Mouse (Mus musculus): ENCODE data around the gene Rin3. TPM values are rescaled to one million over a fixed set of nuclear protein-coding genes. Genes with fewer than 3 reads are reported as not detected.

Gene Rin3
- total RNA-seq (2021) = 10 to 100 TPM; 14.0 to 17.5 TPM

DNA sequence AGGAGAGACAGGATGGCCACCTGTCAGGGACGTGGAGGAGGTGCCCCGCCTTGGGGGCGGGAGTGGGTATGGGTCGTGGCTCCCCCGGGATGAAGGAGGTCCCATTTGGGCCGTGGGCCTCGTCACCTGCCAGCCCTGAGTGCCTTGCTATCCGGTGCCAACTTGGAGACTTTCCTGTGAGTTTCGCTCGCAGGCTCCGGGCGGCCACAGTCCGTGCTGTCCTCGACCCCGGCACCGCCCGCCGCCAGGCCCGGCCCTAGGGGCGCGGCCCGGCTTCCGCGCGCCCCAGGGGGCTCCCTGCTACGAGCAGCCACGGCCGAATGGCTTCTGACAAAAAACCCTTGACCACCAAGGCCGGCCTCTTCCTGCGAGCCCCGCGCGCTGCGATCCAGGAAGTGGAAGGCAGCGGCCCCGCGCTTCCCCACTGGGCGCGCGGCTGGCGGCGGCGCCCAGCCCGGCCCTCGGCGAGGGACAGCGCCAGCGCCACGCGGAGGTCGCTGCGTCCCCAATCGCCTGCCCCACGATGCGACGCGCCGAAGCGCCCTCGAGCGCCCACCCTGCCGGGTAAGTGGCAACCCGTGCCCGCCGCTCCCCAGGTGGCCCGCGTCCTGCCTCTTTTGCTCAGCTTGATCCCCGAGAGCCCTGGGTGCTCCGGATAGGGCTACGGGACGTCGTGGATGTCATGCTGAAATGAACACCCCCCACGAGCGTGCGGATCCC is at the start of gene Rin3:
Gene Rin3, plus strand, starts transcription at position 286 of the 720 bp plus-strand sequence.
- peak; percentile 63 for DNase-seq (ENCODE audit: low spot score)
- intact Hi-C loops (cut with DNase I) = no loop called here

DNA sequence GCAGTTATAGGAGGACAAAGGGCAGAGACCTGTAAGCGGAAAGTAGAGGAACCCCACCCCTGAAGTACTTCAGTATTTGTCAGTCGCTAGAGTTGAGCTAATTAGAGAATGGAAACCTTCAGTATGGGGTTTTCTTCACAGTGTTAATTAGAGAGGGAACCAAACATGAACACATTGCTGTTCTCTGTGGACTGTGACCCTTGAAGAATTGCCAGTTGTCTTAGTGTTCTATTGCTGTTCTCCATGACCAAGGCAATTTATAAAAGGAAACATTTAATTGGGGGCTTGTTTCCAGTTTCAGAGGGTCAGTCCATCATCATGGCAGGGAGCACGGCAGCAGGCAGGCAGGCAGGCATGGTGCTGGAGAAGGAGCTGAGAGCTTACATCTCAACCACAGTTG is 47.3 kb upstream of the Rin3 start:
- no peak for DNase-seq (ENCODE audit: low spot score)
- intact Hi-C loops (cut with DNase I) = no loop called here

DNA sequence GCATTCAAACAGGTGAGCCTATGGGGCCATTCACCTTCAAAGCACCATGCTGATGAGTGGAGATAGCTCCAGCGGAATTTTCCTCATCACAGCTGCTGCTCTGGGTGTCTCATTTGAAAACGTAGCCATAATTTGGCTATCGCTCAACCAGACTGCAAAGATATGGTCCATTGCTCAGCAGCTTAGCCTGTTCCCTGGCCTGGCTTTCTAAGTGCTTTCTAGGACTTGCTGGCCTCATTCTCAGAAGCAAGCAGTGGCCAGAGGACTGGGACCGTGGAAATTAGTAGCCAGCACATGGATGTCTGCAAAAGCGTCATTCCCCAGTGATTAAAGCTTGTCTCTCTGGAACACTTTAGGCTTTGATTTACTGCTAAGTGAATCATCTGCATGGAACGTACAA is 46.5 kb upstream of the Rin3 start:
- intact Hi-C loops (cut with DNase I) = no loop called here

DNA sequence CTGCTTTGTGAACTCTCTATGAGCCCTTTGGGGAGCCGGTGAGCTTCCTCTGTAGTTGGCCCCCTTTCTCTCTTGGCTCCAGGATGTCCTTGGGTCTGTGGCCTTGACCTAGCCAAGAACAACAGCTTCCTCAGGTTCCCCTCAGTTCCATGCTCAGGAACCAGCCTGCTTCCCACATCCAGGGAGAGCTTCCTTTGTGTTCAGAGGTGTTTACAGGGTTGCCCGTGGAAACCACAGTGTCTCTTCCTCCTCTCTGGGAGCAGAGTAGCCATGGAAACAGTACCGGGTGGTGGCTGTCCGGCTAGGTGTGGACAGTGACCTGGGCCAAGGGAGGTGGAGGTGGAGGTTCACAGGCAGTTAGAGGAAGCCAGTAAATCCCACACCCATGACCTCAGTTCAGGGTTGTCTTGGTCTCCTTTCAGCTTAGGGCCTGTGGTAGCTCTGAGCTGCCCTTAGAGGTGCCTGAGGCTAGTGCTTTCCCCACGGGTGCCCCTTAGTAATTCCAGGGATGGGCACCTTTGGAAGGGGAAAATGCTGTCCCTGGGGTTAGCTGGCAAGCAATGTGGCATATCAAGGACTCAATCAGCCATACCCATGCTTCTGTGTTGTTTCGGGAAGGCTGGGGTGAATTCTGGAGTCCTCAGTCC is 40.6 kb upstream of the Rin3 start:
- DNase-seq (ENCODE audit: low spot score) = peak; percentile 58
- intact Hi-C loops (cut with DNase I) = no loop called here

More for the DNA sequence above, 46.5 kb upstream of the Rin3 start:
- no peak for DNase-seq (ENCODE audit: low spot score)

DNA sequence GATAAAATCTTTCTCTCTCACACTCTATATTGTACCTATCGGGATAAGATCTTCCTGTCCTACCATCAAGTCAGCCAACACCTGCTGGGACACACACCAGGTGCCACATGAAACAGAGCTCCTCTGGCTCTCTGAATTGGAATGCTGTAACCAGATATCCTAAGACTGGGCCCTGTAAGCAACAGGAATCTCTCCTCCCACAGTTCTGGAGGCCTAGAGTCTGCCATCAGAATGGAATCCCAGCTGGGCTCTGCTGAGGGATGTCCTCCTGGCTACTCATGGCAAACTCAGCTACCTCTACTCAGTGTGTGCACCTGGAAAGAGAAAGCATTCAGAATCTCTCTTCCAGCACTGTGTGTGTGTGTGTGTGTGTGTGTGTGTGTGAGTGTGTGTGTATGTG is 38.9 kb upstream of the Rin3 start:
- no peak for DNase-seq (ENCODE audit: low spot score)
- intact Hi-C loops (cut with DNase I) = no loop called here

DNA sequence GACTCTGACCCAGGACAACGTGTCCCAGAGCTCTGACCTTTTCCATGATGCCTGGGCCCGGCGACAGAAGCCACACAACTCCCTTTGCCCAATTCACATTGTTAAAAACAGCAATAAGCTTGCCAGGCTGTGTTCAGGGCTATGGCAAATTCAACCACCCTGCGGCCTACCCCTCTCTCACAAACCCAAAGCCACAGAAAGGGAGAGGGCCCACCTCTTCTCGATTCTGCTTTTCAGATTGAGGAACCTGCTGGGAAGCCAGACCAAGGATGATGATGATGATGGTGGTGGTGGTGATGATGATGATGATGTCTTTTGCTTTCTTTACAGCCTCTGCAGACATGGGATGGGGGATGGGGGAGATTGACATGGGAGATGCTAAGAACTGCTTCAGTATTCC is 36.6 kb upstream of the Rin3 start:
- intact Hi-C loops (cut with DNase I) = no loop called here
- no peak for DNase-seq (ENCODE audit: low spot score)

DNA sequence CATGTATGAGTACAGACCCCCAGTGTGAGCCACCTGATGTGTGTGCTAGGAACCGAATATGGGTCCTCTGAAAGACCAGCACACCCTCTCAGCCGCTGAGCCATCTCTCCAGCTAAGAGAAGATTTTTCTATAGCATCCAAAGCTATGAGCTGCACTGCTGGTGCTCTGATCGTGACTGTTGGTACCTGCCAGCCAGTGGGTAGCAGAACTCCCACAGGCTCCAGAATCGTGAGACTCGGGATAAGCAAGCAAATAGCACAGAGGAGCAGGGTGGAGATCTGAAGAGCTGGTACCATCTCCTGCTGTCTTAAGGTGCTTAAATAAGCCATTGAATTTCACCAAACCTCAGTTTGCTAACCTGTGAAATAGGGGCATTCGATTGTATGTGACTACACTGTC is 34.7 kb upstream of the Rin3 start:
- intact Hi-C loops (cut with DNase I) = no loop called here
- DNase-seq (ENCODE audit: low spot score) = no peak

DNA sequence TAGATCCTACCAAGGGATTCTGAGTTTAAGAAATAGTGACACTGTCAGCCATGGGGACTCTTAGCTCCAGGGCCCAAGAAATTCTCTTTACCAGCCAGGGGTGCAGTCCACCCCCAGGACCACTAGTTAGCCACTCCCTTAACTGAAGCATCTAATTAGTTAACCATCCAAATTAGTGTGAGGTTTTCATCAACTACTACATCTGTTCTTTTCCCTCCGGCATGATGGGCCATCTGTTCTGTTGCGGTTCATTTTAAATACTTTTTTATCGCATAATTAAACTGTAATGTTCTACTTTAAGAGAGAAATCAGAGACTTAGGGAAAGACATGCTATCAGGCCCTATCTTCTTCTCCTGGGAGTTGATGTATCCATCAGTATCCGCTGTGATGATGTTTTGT is 32.5 kb upstream of the Rin3 start:
- intact Hi-C loops (cut with DNase I) = loop anchor here (5.0 kb wide), 2 partner anchors 92 to 212 kb away; no protein-coding TSS in a partner anchor
- no peak for DNase-seq (ENCODE audit: low spot score)

DNA sequence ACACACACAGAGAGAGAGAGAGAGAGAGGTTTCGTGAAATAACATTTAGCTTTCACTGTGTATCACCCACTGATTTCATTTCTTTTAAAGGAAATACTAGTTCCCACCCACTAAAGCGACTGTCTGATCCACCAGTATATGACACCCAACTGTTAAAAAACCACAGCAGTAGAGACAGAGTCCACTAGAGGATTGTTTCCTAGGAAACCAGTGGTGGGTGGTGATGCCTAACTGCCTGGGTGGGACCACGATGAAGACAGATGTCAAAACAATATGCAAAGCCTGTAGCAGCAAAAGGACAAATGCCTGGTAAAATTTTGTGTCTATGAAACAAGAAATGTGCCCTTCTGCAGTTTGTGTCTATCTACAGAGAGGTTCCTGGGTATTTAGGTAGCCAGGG is 31.8 kb upstream of the Rin3 start:
- intact Hi-C loops (cut with DNase I) = loop anchor here (5.0 kb wide), 2 partner anchors 91 to 211 kb away; no protein-coding TSS in a partner anchor

DNA sequence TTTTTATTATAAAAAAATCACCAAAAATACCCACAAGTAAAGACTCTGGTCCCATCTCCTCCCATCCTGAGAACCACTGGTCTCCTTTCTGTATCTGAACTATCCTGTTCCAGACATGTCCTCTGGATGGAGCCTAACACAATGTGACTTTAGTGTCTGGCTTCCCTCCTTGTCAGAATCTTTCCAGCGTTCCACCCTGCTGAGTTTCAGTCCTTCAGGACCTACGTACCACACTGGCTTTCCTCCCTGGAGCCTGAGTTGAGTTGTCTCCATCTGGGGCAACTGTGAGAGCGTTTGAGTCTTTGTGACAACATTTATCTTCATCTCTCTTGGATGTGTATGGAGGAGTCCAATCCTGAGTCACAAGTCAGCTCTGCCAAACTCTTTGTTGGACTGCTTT is 30.9 kb upstream of the Rin3 start:
- no peak for DNase-seq (ENCODE audit: low spot score)
- intact Hi-C loops (cut with DNase I) = loop anchor here (5.0 kb wide), 2 partner anchors 90 to 210 kb away; no protein-coding TSS in a partner anchor

More for the DNA sequence above, 31.8 kb upstream of the Rin3 start:
- no peak for DNase-seq (ENCODE audit: low spot score)

DNA sequence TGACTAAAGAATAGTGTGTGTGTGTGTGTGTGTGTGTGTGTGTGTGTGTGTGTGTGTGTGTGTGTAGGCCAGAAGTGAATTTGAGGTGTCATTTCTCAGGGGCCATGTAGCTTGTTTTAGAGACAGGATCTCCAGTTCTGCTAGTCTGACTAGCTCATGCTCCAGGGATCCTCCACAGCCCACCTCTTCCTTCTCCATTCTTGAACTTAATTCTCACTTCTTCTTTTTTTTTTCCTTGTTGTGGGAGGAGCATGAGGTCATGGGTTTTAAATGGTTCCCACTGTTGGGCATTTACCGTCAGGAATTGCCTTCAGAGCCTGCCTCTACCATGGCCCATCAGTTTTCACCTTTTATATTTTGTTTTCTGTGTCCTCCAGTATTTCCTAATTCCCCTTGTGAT is 30.3 kb upstream of the Rin3 start:
- DNase-seq (ENCODE audit: low spot score) = no peak
- intact Hi-C loops (cut with DNase I) = loop anchor here (5.0 kb wide), 2 partner anchors 90 to 210 kb away; no protein-coding TSS in a partner anchor

DNA sequence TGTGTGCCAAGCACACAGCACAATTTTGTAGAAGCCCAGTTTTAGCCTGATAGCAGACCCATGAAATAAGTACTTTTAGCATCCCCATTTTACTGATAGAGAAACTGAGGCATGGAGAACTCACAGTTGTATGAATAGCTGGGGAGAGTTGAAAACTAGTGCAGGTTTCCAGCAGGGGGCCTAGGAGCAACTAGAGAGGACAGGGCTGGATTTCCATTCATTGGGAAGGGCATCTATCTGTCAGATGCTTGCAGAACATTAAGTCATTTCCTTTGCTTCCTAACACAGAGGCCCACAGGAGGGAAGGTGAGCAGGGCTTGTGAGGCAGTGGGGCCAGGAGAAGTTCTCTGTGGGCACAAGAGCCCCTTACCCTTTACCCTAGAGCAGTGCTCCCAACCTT is 27.8 kb upstream of the Rin3 start:
- intact Hi-C loops (cut with DNase I) = loop anchor here (2.0 kb wide), 1 partner anchor 132 kb away; no protein-coding TSS in a partner anchor
- no peak for DNase-seq (ENCODE audit: low spot score)

DNA sequence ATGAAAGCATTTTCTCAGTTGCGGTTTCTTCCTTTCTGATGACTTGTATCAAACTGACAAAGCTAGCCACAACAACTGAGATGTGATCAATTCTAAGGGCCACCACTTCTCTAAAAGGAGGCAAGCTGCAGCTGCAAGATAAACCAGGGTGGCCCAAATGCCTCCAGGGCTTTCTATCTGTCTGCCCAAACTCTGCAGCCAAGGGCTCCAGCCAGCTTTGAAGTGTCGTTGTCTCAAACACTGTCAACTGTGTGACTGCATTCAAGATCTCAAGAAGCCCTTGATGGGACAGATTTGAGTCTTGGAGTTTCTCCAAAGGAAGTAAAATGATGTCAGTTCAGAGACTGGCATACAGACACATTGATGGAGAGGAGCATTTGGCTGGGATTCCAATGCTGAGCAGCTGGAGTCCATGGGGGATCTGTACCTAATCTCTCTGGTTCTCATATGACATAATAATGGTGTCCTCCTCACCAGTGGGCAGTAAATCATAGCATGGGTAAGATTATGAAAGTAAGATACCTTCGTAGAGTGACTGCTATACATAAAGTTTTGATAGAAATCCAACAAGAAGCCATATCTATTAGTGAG is 24.2 kb upstream of the Rin3 start:
- intact Hi-C loops (cut with DNase I) = no loop called here
- DNase-seq (ENCODE audit: low spot score) = no peak

DNA sequence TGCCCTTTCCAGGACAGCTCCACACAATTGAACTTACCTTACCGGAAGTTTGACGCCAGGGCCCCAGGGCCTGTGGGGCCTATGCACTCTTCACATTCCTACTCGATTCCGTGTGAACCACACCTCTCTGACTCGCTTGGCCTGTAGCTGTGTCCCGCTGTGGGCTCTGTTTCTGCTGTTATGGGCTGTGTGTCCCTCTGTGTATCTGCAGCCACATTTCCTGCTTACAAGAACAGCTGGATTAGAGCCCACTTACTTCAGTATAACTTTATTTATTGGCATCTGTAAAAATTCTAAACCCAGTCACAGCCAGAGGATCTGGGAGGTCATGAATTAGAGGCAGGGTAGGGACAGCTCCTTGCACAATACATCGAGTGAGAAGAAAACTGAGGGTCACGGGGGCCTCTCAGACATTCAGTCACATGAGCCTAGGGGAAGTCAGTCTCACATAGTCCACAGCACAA is 20.9 kb upstream of the Rin3 start:
- no peak for DNase-seq (ENCODE audit: low spot score)
- intact Hi-C loops (cut with DNase I) = no loop called here

DNA sequence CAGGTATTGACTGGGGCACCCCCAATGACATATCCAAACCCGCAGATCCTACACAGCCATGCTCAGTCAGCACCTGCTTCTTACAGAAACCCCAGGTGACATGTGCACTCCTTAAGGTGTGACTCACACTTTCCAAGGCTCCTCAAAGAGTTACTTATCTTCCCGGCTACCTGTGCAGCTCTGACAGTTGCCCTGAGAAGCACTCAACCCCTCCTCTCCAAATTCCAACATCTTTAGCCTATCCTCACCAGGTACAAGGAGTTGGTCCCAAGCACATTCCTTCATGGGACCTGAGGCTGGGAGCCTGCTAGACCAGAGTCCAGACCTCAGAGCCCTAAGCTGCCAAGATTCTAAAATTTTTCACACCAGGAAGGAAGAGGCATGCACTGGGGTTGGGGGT is 20.0 kb upstream of the Rin3 start:
- intact Hi-C loops (cut with DNase I) = no loop called here
- DNase-seq (ENCODE audit: low spot score) = no peak

DNA sequence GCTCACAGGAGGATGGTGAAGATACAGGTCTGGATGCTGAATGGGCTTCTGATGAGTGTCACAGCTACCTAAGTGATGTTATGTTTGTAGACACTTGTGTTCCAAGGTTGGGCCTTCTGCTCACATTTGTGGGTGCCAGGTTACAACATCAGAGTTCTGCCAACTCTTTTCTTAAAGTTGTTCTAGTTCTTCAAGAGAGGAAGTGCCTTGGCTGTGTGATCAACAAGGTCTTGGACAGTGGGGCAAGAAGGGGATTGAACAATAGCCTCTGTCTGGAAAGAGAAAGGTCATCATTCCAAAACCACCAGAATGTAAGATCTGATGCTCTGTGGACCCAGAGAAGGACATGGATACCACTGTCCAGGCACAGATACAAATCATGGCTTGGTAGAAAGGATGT is 19.6 kb upstream of the Rin3 start:
- intact Hi-C loops (cut with DNase I) = no loop called here
- DNase-seq (ENCODE audit: low spot score) = no peak

DNA sequence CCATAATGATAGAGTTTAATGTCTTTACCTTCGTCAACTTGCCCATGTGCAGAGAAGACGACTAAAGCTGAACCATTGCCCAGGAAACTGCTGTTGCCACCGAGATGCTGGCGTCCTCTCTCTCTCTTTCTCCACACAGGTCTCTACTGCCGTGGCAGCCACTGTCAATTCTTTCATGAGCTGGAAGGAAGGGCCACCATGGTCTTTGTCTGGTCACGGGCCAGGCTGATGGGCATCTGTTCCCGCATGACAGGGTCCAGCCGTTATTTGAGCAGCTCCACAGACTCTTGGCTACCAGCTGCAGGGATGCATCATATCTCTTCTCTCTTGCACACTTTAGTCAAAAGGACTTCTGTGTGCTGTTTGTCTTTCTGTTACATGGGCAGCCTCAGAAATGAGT is 16.4 kb upstream of the Rin3 start:
- DNase-seq (ENCODE audit: low spot score) = no peak
- intact Hi-C loops (cut with DNase I) = no loop called here

DNA sequence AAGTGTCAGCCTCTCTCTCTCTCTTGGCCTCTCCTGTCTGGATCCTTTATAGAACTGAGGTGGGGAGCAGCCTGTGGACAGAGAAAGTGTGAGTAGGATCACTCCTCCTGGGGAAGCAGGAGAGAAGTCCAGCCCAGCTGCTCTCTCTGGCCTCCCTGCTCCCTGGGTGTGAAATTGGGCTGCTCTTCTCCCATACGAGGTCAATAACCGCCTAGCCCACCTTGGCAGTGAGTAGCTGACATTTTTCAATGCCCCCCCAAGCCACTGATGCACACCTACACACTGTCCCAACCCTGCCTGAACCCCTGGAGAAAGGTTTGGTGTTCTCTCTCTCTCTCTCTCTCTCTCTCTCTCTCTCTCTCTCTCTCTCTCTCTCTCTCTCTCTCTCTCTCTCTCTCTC is 13.7 kb upstream of the Rin3 start:
- DNase-seq (ENCODE audit: low spot score) = no peak
- intact Hi-C loops (cut with DNase I) = no loop called here

DNA sequence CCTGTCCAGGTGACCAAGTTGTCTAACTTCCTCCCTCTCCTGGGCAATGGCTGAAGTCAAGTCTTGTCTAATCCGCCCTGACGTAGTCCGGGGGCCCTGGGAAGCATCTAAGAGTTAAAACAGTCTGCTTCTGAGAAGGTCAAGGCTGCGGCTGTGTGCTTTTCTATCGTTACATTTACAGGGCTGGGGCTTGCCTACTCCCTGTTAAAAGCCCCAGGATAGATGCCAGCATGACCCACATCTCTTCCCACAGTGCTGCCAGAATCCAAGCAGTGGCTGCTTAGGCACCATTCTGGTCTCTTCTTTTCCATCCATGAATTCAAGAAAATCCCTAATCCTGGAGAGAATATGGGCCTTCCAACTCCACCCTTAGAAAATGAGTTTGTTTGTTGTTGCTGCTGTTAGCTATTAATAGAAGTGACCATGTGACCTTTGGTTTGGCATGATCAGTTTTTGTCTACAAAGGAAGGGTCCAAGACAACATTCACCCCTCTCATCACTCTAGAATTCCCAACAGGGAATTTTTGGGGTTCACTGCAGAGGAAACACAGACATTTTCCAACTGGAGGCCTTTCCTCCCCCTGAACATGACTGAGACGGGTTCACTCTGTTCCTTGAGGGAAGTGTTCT is 12.0 kb upstream of the Rin3 start:
- no peak for DNase-seq (ENCODE audit: low spot score)

DNA sequence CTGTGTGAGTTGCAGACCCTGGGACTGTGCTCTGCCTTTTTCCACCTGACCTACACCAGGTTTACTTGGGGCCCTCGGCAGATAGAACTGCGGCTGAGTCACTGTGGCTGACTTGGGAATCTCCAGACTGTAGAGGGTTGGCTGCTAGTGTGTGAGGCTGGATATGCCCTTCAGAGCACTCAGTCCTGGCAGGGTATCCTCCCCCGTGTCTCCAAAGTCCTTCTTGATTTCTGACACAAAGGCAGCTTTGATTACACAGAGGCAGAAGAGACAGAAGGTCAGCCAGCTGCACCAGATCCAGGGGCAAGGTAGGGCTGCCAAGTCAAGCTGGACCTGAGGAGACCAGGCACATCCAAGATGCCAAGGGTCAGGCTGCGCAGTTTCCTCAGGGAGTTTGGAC is 11.4 kb upstream of the Rin3 start:
- intact Hi-C loops (cut with DNase I) = no loop called here
- peak; percentile 42 for DNase-seq (ENCODE audit: low spot score)

More for the DNA sequence above, 12.0 kb upstream of the Rin3 start:
- intact Hi-C loops (cut with DNase I) = no loop called here

All from heart, postnatal 25 days (tissue).